Mouse (Mus musculus) mouse embryonic stem cell (cell line): ENCODE results near the gene Lrch1.

Experiments
- in situ Hi-C, 2 experiments: fragments of 300-500 bp; cut with MboI; formaldehyde crosslinking; loops; 1 replicate in 1 of 2; 3 replicates in 1 of 2; pipeline ENCODE4 v1.14.3; 2019 to 2020; ENCODE audit warnings: low sequenced_read_pairs in 2 of 2, low pct_unique_long_range_greater_than_20kb in 1 of 2, mixed read lengths in 1 of 2; ENCODE audit not compliant: unreplicated experiment in 1 of 2

Gene Lrch1

GRCm38 (mm10) chr14:74956234-74956633, 8.6 kb upstream of the Lrch1 start:
- in situ Hi-C loops, result no loop called here

DNA sequence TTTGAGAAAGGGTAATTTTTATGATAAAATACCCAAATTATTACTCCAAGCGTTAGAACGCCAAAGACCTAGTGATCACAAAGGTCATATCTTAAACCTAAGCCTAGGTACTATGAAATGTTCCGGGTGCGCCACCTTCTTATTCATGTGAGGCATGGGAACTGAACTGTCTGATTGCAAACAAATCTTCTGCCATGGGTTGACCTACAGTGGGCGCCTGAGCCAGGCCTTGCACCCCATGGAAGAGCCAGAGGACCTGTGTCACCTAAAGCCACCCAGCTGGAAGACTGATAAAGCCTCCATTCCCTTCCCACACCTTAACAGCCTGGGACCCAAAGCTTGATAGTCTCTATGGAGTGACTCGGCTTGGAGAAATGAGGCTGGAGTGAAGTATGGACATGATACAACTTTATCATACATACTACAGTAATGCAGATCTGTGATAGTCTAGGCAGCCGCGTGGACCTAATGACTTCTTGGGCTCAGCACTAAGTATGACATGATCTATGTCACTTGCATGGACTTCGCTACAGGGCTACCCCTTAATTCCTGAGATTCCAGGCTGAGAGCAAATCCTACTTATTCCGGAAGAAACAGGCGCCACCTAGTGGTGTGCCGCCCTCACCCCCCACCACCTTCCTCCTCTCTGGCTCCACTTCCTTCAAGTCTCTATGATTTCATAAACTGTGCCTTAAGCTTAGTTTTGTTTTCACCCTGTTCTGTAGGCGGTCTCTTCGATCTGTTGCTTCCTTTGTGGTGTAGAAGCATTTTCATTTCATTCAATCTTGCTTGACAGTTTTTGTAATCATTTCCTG, 957 bp upstream of the Lrch1 start:
- in situ Hi-C loops, result no loop called here

DNA sequence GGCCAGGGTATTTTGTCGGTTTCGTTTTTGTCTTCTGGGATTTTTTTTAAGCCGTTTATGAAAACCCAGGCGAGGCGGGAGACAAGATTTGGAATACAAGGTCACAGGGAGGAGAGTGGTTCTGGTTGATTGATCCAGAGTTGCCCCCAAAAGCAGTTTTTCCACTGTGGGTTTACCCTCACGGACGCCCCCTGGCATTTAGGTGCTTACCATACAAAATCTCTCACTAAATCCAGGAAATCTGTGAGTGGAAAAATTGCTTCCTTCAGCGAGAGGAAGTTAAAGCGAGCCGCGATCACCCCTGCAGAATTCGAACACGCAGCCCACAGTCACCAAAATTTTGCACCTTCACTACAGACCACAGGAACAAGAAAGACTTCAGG, 329 bp upstream of the Lrch1 start:
- in situ Hi-C loops, result no loop called here

GRCm38 (mm10) chr14:74946751-74947375, 813 bp downstream of the Lrch1 start:
- in situ Hi-C loops, result no loop called here

GRCm38 (mm10) chr14:74946321-74946750, 1.3 kb downstream of the Lrch1 start:
- in situ Hi-C loops, result no loop called here

GRCm38 (mm10) chr14:74945266-74946215, 2.1 kb downstream of the Lrch1 start:
- in situ Hi-C loops, result no loop called here

DNA sequence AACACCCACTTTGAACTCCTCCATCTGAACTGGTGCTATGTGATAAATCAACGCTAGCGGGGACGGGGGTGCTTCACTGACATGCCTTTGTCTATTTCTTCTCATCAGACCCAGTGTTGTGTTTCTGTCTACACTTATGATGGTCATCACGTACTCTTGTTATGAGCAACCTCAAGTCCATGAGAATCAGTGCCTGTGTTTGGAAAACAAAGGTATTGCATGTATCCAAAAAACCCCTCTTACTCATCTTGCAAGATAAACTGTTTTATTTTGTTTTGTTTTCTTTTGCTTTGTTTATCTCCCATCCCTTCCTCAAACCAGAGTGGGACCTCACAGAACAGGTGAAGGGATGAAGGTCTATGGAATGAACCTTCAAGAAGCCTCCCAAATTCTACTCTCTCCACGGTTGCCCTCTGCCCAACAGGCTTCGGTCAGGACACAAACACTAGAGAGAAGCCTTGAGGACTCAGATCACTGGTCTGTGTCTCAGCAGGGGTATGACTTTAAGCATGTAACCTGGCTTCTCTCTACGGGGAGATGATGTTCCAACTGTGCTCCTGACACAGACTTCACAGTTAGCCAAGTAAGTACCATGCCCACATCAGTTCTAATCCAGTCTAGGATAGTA, 3.4 kb downstream of the Lrch1 start:
- in situ Hi-C loops, result no loop called here

DNA sequence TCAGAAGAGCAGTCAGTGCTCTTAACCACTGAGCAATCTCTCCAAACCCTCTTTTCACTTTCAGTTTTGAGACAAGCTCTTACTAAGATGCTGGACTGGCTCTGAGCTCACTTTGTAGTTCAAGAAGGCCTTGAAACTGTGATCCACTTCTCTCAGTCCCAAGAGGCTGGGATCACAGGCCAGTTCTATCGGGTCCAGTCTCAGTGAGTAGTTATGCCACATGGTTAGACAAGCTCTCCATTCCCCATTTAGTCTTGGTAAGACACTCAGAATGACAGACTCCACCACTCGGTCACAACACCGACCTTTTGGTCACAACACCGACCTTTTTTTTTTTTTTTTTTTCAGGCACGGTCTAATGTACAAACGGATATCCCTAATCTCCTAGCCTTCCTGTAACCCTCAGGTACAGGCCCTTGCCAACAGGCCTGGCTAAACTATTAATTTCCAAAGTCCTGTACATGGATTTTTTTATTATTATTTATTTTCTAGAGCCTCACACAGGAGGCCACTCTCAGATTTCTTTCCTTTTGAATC, 4.0 kb downstream of the Lrch1 start:
- in situ Hi-C loops, result no loop called here

DNA sequence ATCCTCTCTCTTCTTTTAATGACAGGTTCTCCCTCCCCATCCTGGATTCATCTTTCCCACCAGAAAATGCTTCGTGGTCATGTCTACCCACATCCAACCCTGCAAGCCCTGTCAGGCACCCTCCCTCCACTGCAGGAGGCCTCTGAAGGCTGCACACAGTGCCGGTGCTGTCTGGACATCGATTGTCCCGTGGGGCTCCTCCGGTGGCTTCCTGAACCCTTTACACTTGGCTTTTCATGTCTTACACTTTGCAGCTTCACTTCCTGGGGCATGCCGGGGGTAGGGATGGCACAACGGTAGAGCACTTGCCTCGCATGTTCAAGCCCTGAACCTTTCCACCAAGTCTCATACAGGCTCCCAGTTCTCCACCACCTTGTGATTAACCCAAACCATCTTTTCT, 4.7 kb downstream of the Lrch1 start:
- in situ Hi-C loops, result no loop called here

DNA sequence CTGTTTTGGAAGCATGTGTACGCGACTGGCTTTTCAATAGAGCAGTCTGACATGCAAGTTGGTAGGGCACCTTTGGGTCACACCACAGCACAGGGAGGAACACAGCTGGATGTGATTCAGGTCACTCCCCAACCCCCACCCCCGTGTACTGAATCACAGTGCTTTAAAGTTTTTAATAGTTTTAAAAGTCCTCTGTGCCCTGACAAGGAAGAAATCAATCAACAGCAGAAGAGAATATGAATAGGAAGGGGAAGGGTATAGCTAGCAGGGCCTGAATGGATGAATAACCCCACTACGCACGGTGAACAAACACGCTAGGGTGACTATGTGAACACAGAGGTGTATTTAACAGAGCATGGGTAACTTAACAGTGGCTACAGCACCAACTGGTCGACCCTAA, 6.1 kb downstream of the Lrch1 start:
- in situ Hi-C loops, result no loop called here

- in situ Hi-C loops, result no loop called here
These were observed 6.9 kb downstream of the Lrch1 start for GRCm38 (mm10) chr14:74940741-74941140.

- in situ Hi-C loops, result no loop called here
These were observed 8.3 kb downstream of the Lrch1 start for GRCm38 (mm10) chr14:74939355-74939754.

GRCm38 (mm10) chr14:74938896-74939295, 8.8 kb downstream of the Lrch1 start:
- in situ Hi-C loops, result no loop called here

DNA sequence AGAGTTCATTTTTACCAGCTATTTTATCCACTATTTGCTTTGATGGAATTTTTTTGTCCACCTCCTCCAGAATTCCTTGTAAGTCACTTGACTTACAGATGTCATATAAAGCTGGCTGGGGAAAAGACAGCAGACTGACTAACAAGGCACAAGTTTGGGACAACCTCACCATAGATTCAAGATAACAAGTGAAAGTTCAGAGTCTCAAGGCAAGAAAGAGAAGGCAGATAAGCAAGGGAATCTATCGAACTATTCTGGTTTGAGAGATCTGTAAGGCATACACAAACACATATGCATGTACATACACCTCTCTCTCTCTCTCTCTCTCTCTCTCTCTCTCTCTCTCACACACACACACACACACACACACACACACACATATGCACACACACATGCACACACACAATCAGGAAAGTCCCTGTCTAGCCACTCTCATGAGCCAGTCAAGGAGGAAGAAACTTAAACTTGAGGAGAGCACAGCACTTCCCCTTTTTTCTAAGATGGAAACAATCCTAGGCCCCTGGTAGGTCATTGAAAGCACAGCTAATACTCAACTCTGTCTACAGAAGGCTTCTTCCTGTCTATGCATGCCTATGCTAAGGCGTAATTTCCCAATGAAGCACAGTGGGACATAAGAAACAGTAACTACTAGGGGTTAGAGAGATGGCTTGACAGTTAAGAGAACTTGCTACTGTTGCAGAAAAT, 11.0 kb downstream of the Lrch1 start:
- in situ Hi-C loops, result no loop called here

- in situ Hi-C loops, result no loop called here
These were observed 12.6 kb downstream of the Lrch1 start for GRCm38 (mm10) chr14:74935111-74935510.

- in situ Hi-C loops, result no loop called here
These were observed 13.5 kb downstream of the Lrch1 start for GRCm38 (mm10) chr14:74933960-74934710.

DNA sequence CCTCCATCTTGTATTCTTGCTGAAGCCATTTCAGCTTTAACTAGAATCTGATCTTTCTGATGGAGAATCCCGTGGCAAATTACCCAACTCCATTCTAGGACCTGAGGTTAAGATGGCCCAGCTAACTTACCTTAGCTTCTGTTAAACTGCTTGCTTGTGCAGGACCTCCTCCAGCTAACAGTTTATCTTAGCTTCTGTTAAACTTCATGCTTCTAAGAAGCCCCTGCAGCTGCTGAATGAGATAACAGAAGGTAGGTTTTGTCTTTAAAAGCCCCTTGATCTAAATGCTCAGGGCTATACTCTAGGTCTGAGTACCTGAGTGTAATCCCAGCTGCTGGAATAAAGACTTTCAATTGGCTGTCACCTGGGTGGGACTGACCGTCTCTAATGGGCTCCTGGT, 17.9 kb downstream of the Lrch1 start:
- in situ Hi-C loops, result no loop called here
